Comparison of ENCODE assay signal across 18 mouse cellular contexts in the genomic region with DNA sequence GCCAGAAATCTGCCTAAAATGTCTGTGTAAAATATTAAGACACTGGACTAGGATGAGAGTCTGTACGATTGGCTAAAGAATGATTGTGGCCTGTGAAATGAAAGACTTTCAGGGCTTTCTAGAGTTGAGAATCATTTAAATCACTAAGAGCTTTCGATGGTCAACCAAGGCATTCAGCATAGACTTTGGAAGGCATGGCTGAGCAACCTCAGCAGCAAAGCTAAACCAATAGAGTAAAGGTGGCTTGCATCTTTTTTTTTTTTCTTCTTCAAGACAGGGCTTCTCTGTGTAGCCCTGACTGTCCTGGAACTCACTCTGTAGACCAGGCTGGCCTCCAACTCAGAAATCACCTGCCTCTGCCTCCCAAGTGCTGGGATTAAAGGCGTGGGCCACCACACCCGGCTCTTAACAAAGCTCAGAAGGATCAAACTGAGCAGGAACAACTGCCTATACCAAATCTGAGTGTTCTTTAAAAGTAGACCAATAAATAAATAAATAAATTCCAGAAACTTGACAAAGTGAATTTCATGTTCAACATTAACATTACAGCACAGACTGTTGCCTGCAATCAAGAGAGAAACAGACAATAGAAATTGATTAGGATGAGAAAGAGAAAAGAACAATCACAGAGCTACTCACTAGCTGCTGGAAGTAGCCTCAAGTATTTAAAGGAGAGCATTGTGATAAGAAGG.
DNase-seq lines count a peak whose midpoint lies in the region.
"Had no signal": no experiment of that assay in that cellular context is flagged by ENCODE, and none has a peak within 500 bp of the region (broad histone marks: within the 10 kb centered on the region; RNA-seq: fewer than 3 reads in every experiment).

No protein-coding gene starts in this region.

- peak; percentile 21 for DNase-seq in kidney, adult 11 months
- DNase-seq in kidney, adult 18-20 months = no peak
- peak; percentile 49 for DNase-seq in kidney, adult 9 months
- DNase-seq in kidney, postnatal 25 days = no peak
- peak; percentile 82 for DNase-seq in R1 (ENCODE audit: low read depth, low spot score)
- DNase-seq in layer of hippocampus, adult 11-12 months (ENCODE audit: low spot score) = no peak
- DNase-seq: adrenal gland, adult 2 months; adrenal gland, postnatal 14 days; cerebellum, adult 11 months; cerebellum, adult 2 months; cerebellum, adult 9-11 months; cerebellum, postnatal 25 days; forebrain, postnatal 0 days; gastrocnemius, adult 2 months; gastrocnemius, postnatal 25 days; heart, adult 18-20 months; heart, postnatal 10 days; heart, postnatal 36 days had no signal

Comparison
In these comparisons a context has a peak if more than half of its experiments do, and no peak if none do; other contexts are left out.
1. DNase-seq: peak in kidney, adult 11 months (single experiment), kidney, adult 9 months (single experiment) and R1 (single experiment); none in kidney, adult 18-20 months (single experiment), kidney, postnatal 25 days (0 of 2) and layer of hippocampus, adult 11-12 months (single experiment).